Mouse (Mus musculus) forelimb bud, embryonic 11.5 days (tissue): ENCODE measurements around the gene Mblac1.
"Not testable (repeated sequence)": the region's sequence is repeated elsewhere in the genome, so short reads cannot be mapped to it uniquely, and the experiment has no call there.

Experiments used
- DNase-seq: peaks from one replicate; pipeline ENCODE4 v3.0.0-alpha.2; 2012; ENCODE audit warnings: low read depth, low spot score

The Mblac1 gene

GRCm38 (mm10) chr5:138216632-138217031 is 22.5 kb downstream of the Mblac1 start:
- not testable (repeated sequence) for DNase-seq

- DNase-seq = no peak
These were observed 25.8 kb downstream of the Mblac1 start for GRCm38 (mm10) chr5:138219864-138220263.

GRCm38 (mm10) chr5:138222111-138222510 is 28.0 kb downstream of the Mblac1 start:
- DNase-seq = peak; percentile 61

GRCm38 (mm10) chr5:138223287-138223686 is 29.2 kb downstream of the Mblac1 start:
- DNase-seq = no peak

- no peak for DNase-seq
These were observed 31.6 kb downstream of the Mblac1 start, which contains the start of gene Nxpe5 for GRCm38 (mm10) chr5:138225700-138226099. Nxpe5 (plus strand) TSS chr5:138225898.

GRCm38 (mm10) chr5:138226491-138226890 is 32.4 kb downstream of the Mblac1 start:
- DNase-seq = no peak

GRCm38 (mm10) chr5:138227367-138227766 is 33.3 kb downstream of the Mblac1 start:
- DNase-seq = no peak

- DNase-seq = no peak
These were observed 33.9 kb downstream of the Mblac1 start for GRCm38 (mm10) chr5:138228026-138228425.

GRCm38 (mm10) chr5:138229511-138229910 is 35.4 kb downstream of the Mblac1 start:
- DNase-seq = no peak

GRCm38 (mm10) chr5:138233778-138234177 is 39.7 kb downstream of the Mblac1 start:
- no peak for DNase-seq

- no peak for DNase-seq
These were observed 40.1 kb downstream of the Mblac1 start for GRCm38 (mm10) chr5:138234224-138234623.

- no peak for DNase-seq
These were observed 47.4 kb downstream of the Mblac1 start for GRCm38 (mm10) chr5:138241511-138241910.
